Mouse (Mus musculus) layer of hippocampus, adult 11-12 months (tissue): ENCODE results near the gene Zc2hc1b.
"Not testable (repeated sequence)": the region's sequence is repeated elsewhere in the genome, so short reads cannot be mapped to it uniquely, and the experiment has no call there.

Source experiments
- DNase-seq: peaks from one replicate; pipeline ENCODE4 v3.0.0; 2022; ENCODE audit warnings: low spot score

Zc2hc1b gene

DNA sequence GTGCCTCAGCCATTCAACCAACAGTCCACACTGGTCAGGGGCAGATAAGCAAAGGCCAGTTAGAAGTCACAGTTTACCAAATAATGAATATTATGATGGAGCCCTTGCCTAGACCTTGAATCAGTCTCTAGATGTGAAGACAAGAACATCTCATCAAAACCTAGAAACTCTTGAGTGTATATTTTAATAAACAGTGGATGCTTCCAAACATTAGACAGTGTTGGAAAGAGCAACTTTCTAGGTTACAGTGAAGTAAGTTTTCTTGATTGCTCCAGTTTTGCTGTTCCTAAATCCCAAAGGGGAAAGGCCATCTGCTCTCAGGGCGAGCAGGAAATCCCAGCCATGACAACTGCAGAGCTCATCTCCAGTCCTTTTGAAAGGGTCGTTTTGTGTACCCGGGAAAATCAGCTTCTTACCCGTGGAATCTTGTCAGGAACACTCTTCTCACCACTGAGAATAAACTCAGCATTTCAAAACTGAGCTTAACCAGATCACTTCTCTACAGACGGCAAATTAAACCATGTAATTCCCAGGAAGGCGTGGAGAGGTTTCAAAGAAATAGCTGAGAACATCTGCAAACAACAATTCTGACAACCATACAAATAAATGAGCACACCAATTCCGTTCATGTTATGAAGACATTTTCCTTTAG lies at the start of gene Zc2hc1b:
Zc2hc1b (minus strand) TSS at position 51 of the 652 bp plus-strand sequence.
- DNase-seq = no peak

DNA sequence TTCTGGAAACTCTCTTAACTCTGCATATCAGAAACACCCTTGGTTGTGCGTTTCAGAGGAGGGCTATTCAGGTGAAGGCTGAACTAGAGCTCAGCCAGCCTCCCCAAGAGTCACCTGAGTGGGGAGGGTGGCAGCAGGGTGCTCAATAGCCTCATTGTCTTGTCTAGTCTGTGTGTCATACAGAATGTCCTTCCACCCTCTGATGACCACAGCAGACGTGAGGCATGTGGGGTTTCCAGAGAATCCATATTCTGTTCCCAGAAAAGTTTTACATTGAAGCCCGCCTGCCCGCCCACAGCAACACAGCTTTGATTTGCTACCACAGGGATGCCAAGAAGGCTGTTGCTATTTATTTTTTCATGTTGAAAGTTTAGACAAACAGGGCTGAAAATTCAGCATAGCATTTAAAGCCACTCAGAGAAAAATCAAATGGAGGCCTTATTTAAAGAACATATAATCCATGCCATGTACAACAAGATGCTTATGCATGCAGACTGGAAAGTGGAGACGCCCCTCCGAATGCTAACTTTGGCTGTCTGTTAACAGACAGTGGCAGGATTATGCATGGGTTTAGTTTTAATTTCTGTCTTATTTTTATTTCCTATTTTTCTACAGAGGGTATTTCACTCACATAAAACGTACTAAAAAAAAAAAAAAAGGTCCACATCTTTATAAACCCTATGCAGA lies 47.7 kb upstream of the Zc2hc1b start:
- DNase-seq = no peak

DNA sequence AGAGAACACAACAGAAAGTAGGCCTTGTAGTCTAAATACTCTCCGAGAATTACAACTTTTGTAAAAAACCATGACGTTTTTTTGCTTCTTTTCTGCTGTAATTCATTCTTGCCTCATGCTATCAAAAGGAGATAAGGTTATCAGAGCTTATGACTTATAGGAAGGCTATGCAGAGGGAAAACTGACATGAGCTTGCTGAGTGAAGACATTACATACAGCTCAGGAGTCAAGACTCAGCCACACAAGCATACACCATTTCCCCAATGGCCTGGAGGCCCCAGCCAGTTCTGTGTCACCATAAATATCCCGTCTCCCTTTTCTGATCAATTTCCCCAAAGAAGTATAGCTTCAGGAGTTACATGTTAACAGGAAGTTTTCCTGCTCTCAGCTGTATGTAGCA lies 44.3 kb upstream of the Zc2hc1b start:
- no peak for DNase-seq

DNA sequence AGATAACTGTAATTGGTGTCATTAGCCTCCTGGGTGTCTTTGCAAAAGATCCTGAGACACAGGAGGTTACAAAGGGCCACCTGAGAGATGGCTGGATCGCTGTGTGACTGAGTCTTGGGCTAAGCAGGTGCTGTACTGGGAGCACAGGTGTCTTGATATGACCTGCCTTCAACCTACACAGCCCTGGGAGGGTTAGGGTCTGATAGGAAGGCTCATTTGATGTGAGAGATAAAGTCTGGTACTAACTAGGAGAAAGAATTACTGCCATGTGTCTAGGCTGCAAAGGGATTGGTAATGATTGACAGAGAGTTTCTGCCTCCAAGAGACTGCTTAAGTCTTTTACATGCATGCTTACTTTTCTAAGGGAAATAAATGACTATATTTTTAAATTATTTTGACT lies 42.2 kb upstream of the Zc2hc1b start:
- no peak for DNase-seq

DNA sequence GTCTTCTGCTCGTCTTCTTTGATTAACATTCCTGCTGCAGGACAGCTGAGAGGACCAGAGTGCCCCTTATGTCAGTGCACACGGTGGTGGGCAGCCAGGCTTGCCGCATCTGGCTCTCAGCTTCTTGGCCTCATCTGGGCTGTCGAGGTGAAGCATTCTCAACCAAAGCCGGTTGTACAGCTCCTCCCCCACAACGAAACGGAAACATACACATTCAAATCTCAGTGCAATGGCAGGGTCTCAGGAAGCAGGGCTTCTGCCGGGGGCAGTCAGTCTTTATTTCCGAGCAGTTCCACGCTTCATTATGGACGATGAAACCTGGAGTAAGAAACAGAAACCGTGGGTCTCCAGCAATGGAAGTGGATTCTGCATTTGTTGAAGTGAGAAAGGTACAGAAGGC lies 36.1 kb upstream of the Zc2hc1b start:
- no peak for DNase-seq

DNA sequence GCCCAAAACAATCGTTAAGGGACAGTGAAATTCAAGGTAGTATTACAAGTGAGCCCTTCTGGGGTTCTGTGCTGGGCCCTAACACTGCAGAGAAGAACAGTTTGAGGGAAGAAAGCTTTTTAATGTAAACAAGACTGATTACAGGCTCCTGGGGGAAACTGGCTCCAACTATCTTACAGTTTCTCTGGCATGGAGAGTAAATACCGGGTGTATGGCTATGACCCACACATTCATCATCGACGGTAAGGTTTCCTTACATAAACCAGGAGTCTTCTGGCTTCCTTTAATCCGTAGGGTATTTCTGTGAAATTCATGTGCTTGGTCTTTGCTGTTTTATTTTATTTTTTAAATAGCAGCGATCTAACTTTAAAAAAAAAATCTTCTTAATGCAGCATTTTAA lies 35.0 kb upstream of the Zc2hc1b start:
- no peak for DNase-seq

DNA sequence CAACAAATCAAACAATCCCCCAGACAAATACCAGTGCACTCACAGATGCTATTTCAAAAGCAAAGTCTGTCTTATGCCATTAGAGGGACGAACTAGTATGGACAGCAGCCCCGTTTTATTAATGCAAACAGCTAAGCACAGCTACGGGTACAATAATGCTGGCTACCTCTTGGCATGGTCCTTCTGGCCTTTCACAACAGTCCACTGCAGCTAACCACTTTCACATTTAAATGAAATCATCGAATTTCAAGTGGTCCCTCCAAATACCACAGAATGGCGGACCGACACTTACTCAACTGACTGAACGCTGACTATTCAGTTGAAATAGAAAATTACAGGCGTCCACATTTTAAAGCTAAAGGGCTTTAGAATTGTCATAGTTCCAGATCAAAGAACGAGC lies 34.5 kb upstream of the Zc2hc1b start:
- no peak for DNase-seq

DNA sequence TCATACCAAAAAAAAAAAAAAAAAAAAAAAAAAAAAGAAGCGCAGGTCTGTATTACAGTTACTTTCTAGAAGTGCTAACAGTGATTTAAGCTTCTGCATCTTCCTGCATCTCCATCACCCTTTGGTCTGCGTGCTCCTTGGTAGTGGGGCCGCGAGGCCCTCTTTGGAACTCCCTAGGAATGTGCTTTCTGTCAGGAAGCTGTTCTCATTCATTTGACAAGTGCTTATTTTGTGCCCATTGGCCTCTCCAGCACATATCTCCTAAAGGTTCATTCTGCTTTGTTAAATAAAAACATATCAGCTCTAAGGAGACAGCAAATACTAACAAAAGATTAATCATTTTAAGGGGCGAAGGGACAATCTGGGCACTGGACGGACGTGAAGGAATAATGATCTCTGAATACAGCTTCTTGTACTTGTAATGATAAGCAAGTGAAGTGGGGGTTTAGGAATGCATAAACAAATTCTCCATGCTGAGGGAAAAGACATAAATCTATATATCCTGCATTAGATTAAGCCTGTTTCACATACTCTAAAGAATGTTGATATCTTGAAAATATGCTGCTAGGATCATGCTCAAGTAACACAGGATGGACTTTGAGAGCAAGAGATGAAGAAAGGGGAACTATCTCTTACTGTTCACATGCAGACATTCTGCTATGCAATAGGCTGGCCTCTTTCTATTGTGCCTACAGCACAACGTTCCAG lies 32.3 kb upstream of the Zc2hc1b start:
- no peak for DNase-seq

DNA sequence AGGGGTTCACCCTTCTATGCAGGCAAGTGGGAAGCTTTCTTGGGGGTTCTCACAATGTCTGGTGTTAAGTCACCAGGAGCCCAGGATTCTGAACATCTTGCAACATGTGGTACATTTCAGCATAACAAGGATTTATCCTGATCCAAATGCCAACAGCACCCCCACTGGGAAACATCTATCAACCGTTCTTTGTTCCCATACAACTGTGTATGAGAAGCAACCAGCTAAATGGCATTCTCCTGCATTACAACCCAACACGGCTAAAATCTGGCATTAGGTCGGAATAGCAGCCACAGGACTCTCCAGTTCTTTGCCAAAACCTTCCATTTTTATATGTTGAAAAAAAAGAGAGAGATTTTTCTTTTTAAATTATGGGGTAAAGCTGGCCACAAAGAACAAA lies 31.7 kb upstream of the Zc2hc1b start:
- DNase-seq = no peak

DNA sequence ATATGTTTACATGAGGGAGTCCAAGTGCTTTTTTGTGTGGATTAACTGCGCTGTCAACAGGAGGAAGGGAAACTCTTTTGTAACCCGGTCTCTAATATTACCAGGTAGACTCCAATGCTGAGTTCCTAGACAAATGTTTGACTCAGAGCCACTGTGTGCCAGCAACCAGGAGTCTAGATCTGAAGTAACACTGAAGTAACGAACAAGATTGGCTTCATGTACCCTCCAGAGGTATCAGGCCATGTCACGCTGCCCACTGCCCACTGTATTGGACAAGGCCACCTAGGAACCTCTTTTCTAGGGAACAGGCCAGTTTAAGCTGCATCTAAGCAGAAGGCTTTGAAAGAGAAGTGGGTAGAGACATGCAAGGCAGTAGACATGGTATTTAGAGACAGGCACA lies 31.2 kb upstream of the Zc2hc1b start:
- no peak for DNase-seq

DNA sequence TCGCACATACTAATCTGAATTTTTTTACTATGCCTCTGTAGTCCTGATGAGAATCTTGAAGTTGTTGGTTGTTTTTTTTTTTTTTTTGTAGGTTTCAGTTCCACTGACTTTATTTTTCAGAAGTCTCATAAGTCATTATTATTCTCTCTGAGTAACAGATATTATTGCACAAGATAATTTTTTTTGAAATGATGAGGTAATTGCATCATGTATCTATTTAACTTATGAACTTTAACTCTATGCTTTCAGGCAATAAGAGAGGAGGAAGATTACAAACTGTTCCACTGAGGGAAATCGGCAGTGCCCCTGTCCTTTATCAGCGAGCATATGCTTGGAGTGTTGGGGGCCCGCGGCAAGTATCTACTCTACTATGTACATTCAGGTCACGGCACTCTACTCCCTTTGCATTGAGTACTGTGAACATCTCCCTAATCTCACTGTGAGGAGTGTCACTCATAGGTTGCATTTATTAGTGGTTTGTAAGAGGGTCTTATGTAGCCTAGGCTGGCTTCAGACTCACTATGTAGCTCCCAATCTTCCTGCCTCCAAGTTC lies 24.0 kb upstream of the Zc2hc1b start:
- no peak for DNase-seq

DNA sequence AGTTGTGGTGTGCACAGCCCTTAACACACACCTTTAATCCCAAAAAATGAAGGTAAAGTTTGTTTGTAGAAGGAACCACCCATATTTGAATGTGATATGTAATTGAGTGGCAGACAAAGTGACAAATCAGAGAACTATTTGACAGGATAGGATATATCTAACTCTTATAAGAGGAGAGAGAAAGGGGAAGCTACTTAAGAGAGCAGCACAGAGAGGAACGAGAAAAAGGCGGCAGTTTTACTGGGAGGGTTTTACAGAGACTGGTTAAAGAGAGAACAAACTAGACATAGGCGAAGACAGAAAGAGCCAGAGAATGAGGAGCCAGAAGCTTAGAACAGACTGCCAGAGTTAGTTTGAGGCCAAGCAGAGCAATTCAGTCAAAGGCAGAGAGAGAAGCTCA lies 23.0 kb upstream of the Zc2hc1b start:
- DNase-seq = no peak

DNA sequence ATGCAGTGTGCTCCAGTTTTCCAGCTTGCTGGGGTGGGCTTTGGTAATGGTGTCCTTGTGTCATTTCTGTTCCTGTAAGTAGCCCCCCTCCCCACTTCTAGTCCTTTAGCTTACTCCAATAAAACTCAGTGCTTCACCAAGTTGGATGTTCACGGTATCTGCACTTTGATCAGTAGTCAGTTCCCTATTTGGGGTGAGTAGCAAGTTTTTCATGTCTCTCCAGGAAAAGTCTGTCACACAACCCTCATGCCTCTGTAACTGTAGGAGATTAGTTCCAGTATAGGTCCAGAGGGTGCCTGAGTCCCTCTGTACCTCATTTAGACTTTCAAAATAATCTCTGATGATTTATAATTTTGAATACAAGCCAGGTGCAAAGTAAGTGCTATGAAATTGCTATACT lies 21.4 kb upstream of the Zc2hc1b start:
- DNase-seq = no peak

DNA sequence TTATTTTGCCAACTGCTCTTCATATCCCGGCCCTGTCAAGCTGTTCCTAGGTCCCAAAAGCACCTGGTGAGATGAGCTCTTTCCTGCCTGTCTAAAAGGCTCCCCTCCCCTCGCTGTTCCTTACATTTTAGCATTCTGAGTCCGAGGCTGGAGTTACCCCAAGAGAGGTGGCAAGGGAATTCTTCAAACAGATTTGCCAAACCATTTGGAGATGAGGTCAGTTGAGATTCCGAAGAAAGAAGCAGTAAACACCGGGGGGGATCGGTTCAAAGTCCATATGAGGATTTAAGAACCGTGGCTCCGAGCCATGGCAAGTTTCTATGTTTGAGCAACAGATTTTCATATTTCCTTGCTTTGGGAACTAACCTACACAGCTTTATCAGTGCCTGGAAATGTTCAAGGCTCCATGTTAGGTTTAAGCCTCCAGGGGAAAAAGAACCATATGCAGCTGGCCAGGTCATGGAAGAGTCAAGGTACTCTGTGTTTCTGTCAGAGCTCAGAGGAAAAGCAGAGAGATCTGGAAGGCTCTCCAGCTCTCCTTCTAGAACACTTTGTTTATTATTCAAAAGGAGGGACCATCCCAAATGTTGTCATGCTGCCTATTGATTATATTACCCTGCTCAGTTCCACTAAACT lies 19.2 kb upstream of the Zc2hc1b start:
- DNase-seq = no peak

DNA sequence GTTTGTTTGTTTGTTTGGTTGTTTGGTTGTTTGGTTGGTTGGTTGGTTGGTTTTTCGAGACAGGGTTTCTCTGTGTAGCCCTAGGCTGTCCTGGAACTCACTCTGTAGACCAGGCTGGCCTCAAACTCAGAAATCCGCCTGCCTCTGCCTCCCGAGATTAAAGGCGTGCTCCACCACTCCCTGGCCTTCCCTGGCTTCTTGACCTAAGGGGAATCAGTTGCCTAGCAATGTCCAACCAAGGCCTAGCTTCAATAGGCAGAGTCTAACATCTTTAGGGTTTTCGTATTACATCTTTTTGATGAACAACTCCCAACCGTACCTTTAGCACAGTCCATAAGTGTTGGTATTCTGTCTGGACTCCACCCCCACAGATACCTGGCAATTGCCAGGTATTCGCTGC lies 15.7 kb upstream of the Zc2hc1b start:
- not testable (repeated sequence) for DNase-seq

DNA sequence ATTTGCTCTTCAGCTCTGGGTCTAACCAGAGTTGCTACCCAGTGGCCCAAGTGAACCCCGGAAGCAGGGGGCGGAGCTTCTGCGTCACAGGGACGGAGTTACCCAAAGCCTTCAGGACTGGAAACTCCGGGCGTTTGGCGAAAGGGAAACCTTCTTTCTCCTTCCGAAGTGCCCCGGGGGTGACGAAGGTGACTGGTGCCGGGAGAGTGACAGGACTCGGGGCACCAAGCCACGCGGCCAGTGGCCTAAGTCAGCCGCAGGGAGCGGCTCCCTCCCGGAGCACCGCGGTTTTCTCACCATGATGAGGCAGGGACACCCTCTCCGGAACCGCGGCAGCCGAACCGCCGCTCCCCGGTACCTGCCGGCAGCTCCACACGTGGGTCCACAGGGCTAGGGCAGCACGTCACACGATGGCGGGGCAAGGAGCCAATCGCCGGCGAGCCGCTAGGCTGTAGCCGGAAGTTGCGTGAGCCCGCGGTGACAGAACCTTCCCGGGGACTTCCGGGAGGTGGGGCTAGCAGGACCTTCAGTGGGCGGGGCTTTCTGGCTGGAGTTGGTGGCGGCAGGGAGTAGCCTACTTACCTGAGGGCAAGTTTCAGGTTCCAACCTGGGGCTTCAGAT lies 15.0 kb upstream of the Zc2hc1b start, which contains the start of gene Ltv1:
Ltv1 (minus strand) TSS at position 438 of the 621 bp plus-strand sequence.
- peak; percentile 96 for DNase-seq

DNA sequence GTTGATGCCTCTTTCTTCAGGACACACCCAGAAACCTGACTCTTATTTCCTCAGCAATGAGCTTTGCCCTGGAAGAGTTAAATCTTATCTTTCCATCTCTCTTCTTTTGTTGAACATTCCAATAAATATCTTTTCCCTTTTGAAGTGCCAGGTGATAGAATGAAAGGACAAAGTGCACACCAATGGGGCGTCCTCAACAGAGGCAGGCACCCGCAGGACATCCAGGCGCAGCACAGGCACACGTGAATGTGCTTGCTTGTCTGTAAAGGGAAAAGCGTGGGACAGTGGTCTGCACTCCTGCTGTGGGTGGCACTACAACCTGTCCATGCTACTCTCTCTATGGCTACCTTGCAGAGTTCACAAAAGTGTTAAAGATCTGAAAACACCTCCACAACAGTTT lies 12.1 kb upstream of the Zc2hc1b start:
- no peak for DNase-seq

DNA sequence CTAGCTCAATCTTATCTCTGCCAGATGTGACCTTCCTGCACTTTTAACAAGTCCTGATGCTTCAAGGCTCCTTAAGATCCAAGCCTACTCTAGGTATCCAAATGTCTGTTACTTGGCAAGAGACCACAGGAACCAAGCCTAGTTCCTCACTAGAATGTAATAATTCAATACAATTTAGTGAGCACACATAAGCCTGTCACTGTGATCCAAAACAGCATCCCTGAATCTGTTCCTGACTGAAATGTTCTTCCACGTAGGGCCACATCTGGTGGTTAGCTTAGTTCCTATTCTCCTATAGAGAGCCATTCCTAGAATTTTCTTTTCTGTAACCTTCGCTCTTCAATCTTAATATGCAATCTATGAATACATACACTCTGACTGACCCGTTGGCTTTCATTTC lies 8.9 kb upstream of the Zc2hc1b start:
- no peak for DNase-seq

DNA sequence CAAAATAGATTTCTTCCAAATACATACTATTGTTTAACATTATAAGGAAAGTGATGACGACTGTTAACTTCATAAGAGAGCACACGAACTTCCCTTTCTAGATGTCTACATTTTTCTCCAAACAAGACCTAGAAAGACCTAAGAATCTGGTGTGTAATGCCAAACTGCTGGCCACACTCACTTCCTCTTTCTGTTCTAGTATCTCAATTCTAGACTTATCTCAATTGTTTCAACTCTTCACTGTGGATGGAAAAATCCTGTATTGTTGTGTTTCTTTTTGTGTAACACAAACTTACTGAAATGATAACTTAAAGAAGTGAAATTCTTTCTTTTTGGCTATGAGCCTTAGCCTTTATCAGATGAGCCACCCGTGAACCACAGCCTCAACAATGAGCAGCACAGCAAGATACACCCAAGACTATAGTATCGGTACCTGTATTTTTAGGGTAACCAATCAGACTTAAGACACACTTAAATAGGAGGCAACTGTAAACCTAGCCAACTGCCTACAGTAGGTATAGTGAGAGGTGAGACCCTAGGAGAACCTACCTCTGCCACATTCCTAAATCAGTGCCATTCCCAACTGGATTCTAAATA lies 6.4 kb upstream of the Zc2hc1b start:
- DNase-seq = no peak

DNA sequence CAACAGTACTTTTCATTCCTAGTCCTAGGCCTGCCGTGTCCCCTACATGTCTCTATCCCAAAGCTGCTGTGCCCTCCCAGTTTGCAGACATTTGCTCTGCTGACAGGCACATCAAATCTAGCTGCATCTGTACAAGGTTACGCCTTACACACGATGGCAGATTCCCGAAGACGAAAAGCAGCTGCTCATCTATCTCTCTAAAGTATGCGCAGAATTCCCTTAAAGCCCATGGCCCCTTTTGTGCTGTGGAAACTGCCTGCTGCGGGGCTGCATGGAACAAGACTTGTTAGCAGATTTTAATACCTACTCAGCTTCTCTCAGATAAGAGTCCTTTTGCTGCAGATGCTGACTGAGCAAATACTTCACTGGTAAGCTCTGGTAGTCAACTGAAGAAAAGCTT lies 2.4 kb upstream of the Zc2hc1b start:
- no peak for DNase-seq

DNA sequence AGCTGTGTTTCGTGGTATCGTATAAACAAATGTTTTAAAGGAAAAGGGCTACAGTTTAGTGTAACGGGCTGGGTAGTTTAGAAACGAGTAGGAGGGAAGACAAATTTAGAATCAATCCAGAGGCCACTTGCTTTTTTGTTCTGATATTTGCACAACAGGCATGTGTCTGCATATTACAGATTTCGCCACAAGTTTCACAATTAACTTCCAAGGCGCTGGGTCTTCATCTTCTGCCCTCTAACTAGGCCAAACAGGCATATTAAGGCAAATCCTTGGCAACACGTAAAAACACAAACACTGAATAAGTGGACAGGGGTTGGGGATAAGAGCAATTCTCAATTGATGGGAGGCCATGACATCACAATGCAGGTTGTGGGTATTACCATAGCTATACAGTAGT lies 2.0 kb downstream of the Zc2hc1b start:
- DNase-seq = no peak

DNA sequence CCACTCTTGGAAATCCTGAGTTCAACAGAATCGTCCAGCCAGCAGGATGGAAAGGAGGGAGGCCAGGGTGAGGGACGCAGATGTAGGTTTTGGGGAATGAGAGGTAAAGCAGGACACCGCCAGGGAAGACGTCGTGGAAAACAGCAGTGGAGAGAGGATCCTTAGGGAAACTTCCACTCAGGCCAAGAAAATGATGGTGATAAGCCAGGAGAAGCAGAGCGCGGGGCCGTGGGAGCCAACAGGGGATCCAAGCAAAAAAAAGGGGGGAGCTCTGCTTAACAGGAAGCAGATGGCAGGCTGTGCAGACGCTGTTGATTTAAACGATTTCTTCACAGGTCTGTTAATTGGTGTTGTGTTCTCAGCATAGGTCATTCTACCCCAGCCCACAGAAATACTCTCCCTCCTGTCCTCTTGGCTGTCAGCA lies 5.0 kb downstream of the Zc2hc1b start:
- DNase-seq = no peak
